Mouse (Mus musculus): Measurements from ENCODE around the gene Gm11011.

DNA sequence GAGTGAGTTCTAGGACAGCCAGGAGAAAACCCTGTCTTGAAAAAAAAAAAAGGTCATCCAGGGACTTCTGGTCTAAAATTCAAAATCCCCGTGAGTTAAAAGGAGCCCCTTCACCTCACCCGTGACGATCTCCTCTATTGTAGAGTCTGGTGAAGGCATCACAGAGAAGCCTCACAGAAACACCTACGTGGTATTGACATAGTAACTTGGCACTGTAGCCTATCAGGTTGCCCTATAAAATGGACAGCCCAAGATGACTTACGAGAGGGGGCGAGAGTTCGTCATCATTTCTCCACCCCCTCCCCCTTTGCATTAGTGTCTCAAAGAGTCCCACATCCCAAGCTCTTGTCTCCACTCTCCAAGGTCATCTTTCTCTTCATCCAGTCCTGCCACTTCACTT lies 41.9 kb downstream of the Gm11011 start:
- TF ChIP-seq CTCF (IDR thresholded peaks at IDR 0.05; ENCODE audit: borderline replicate concordance, extremely low read depth, insufficient read depth, insufficient read length) (no peak), POLR2A (IDR thresholded peaks at IDR 0.05; ENCODE audit: borderline replicate concordance, extremely low read depth, insufficient read depth, insufficient read length, poor library complexity, severe bottlenecking) (no peak)
